Mouse (Mus musculus): ENCODE measurements around the gene Cops3. TPM values are rescaled to one million over a fixed set of nuclear protein-coding genes. Genes with fewer than 3 reads are reported as not detected.

Gene Cops3
- total RNA-seq, 2 experiments from 2014 or later = 214 to 236 TPM

DNA sequence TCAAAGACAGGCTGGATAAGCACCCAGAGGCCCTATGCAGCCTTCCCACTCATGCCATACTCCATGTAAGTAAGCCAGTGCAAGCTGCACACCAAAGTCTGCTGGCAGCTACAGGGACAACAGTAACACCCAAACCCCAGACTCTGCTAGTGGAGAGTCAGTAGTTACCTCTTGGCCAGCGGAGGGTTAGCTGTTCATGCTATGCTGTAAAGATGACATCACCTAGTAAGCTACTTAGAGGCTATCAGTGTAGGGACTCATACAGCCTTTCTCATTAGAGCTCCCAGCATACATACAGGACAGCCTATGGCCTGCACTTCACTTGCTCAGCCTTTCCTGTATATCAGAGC lies 60.8 kb downstream of the Cops3 start:
- no peak for ATAC-seq (replicated peaks; ENCODE audit: poor library complexity)

DNA sequence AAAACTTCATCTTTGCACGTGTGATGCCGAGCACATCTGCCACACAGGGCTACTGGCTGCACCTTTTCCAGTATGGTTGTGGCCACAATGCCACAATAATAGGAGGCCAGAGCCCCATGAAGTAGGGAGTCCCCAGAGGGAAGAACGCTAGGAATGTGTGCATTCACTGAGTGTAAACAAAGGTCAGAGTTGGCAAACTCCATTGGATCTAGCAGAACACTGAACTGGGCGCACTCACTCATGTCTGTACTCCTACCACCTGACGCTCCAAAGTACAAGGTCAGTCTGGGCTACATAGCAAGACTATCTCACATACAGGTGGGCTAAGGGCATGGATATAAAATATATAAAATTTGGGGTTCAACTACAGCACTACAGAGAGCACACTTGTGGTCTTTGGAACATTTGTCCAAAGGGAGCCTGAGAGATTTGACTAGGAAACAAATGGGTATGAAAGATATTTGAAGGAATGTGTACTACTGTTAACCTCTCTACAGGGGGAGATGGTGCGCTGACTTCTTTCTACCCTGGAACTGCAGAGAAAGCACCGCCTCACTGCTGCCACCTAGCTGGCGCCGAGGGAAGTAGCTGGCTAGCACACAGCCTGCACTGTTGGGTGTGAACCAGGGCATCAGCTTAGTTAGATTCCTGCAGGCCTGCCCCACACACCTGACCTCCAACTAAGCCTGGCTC lies 61.3 kb downstream of the Cops3 start:
- peak; percentile 99 for ATAC-seq (replicated peaks; ENCODE audit: poor library complexity)

DNA sequence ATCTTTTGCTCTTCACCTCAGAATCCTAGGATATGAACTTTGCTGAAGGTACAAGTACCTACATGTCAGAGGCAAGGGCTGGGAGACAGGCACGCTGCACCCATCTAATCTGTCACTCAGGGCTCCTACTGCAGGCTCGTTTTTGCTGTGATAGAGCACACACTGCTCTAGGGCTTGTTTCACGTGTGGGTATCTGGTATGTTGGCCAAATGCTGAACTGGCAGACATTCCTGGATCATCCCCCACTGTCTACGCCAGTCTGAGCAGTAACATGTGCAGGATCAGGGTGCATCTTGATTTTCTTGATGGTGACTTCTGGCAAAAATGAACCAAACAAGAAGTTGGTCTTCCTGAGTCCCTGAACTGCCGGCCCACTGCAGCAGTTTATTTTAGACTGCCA lies 62.4 kb downstream of the Cops3 start:
- ATAC-seq (replicated peaks; ENCODE audit: poor library complexity) = no peak

DNA sequence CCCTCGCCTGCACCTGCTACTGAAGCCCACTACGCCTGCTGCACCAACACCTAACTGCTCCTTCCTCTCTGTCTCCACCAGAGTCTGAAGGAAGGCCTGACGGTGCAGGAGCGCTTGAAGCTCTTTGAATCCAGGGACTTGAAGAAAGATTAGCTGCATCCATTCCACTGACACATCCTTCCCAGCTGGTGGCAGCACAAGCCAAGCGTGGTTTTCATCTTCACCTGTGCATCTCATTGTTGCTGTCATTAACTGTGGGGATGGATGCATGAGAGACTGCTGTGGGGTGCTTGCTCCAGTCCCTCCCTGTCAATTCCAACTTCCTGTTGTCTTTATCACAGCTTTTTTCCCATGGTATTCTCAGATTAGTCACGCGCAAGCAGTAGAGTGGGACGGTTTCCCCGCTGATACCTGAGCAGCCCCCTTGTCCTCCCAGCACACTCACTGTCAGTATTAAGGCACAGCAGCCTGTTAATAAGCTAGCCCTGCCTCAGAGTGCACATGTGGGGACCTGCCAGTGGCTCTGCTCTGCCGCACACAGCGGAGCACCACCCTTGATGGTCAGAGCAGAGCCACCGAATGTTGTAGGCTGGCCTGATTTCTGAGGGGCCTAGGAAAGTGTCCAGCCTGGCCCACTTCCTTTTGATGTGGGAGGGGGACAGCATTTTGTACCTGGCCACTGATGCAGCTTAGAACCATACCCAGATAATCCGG lies 64.0 kb downstream of the Cops3 start:
- no peak for ATAC-seq (replicated peaks; ENCODE audit: poor library complexity)

DNA sequence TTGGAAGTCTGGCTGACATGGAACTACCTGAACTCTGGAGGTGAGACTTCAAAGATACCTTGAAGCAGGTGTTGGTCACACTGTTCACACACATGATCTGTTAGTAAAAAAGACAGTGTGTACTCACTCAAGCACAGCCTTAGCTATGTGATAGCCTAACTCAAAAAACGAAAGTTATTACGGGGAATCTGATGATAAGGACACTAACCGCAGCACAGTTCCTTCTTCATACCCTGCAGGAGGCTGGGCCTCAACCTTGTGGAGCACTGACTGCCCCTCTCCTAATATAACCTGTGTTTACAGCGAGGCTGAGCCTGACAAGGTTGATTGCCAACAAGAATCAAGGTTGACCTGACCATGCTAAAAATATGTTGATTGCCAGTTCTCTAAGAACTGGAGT lies 65.1 kb downstream of the Cops3 start:
- ATAC-seq (replicated peaks; ENCODE audit: poor library complexity) = peak; percentile 52

DNA sequence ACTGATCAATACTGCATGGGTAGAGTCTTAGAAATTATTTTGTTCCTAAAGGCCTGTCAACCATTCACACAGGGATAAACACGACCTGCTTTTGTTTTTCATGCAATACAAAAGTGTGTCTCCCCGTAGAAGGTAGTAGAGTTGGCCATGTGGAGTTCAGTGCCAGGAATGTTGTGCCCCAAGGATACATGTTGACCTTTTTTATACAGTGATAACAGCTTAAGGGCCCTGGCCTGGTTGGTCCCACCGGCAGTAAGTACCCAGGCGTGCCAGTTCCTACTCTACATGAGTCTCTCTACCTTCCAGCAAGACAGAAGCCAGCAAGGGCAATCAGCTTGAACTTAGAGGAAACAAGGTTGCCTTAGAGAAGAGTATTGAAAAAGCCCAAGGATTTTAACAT lies 66.7 kb downstream of the Cops3 start:
- no peak for ATAC-seq (replicated peaks; ENCODE audit: poor library complexity)

DNA sequence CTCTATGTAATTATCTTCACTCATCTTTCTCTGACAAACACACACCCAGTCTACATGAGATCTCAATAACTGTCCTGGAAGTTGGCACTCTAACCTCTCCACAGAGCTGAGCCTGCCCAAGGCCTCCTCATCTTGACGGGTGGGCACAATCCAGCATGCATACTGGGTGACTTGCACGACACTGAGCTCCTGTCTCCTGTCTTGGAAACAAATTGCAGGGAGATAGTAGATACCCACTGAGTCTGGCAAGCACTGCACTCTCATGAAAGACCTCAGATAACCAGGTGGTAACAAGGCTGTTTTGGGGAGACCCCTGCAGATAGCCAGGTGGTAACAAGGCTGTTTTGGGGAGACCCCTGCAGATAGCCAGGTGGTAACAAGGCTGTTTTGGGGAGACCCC lies 67.3 kb downstream of the Cops3 start:
- no peak for ATAC-seq (replicated peaks; ENCODE audit: poor library complexity)

DNA sequence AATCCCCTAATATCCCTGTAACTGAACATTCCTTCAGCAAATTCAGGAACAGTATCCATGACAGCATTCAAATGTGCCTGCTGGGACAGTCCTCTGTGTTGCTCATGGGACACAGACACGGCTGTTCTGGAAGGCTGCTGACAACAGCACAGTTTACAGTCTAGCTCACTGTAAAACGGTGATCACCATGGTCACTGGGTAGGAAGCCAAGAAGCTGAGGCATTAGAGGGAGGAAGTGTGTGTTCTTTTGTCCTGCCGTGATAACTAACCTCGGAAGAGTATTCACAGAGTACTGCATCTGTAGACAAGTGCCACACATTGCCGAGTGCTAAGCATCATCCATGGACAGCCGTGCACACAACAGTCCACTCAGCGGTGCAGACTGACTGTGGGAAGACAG lies 68.9 kb downstream of the Cops3 start:
- ATAC-seq (replicated peaks; ENCODE audit: poor library complexity) = peak; percentile 30

DNA sequence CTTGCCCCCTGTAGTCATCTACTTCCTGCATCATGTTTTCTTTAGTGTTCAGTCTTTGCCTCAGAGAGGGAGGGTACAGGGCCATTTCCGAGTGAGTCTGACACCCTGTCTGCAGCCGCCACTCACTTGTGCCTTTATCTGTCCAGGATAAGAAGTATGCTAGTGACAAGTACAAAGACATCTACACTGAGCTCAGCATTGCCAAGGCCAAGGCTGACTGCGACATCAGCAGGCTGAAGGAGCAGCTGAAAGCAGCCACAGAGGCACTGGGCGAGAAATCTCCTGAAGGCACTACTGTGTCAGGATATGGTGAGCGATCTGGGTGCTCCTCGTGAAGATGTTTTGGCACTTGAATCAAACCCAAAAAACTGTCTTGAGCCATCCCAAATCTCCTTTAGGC lies 69.9 kb downstream of the Cops3 start:
- no peak for ATAC-seq (replicated peaks; ENCODE audit: poor library complexity)

DNA sequence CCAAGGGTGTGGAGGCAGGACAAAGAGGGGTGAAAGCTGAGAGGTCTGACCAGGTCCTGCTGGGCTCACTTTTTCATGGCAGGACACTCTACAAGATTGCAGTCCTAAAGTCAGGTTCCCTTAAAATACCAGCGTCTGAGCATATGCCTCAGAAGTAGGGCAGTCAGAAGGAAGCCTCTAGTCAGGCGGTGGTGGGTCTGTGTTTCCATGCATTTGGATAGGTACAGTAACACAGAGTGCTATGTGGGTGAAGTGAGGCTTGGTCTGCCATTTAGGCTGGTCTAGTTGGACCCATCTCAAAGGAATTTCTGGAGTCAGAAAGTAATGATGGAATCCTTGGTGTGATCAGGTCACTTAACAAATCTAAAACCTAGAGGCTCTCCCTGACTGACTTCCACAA lies 70.3 kb downstream of the Cops3 start:
- no peak for ATAC-seq (replicated peaks; ENCODE audit: poor library complexity)

Other genes starting within 250 kb of the Cops3 start
- not detected in 2 replicates for gene Olfr223, start 246.5 kb downstream of the Cops3 start, total RNA-seq (2015)
- not detected in 2 replicates for gene Olfr223, start 246.5 kb downstream of the Cops3 start, total RNA-seq (2017)
- 32.2 and 36.8 TPM in 2 replicates for gene Mprip, start 178.5 kb downstream of the Cops3 start, total RNA-seq (2015)
- 69.9 and 72.6 TPM in 2 replicates for gene Mprip, start 178.5 kb downstream of the Cops3 start, total RNA-seq (2017)
- 0.37 and 1.1 TPM in 2 replicates for gene Pld6, start 52.2 kb downstream of the Cops3 start, total RNA-seq (2015)
- gene Pld6, start 52.2 kb downstream of the Cops3 start, total RNA-seq (2017) = 0.91 and 1.3 TPM in 2 replicates
- 11.1 and 15.6 TPM in 2 replicates for gene Flcn, start 29.8 kb downstream of the Cops3 start, total RNA-seq (2015)
- gene Flcn, start 29.8 kb downstream of the Cops3 start, total RNA-seq (2017) = 15.8 and 18.4 TPM in 2 replicates
- 12.4 and 18.8 TPM in 2 replicates for gene Nt5m, start 391 bp downstream of the Cops3 start, total RNA-seq (2015)
- gene Nt5m, start 391 bp downstream of the Cops3 start, total RNA-seq (2017) = 15.1 and 15.7 TPM in 2 replicates
- 19.1 and 19.8 TPM in 2 replicates for gene Med9, start 108.4 kb upstream of the Cops3 start, total RNA-seq (2015)
- 18.1 and 26.1 TPM in 2 replicates for gene Med9, start 108.4 kb upstream of the Cops3 start, total RNA-seq (2017)
- gene Rasd1, start 125.1 kb upstream of the Cops3 start, total RNA-seq (2015) = 0.72 and 1.4 TPM in 2 replicates
- 0.10 TPM in 1 of 2 replicates, not detected in the other for gene Rasd1, start 125.1 kb upstream of the Cops3 start, total RNA-seq (2017)
- gene Pemt, start 206.7 kb upstream of the Cops3 start, total RNA-seq (2015) = 14.2 and 20.6 TPM in 2 replicates
- 4.3 and 7.7 TPM in 2 replicates for gene Pemt, start 206.7 kb upstream of the Cops3 start, total RNA-seq (2017)

Measured in megakaryocyte progenitor cell, adult 5-6 weeks (primary cell).